Mouse (Mus musculus): ENCODE measurements at regions not wholly inside any gene's neighbourhood (a gene's known extent, or its start where the extent isn't known, plus 50 kb on each side); places are given as distances from the start of the nearest gene placed in this dataset.

GRCm38 (mm10) chr12:15294898-15295297, 521.8 kb downstream of the Trib2 start:
- Histone ChIP-seq H3K27ac (no peak overlapping the region), H3K4me3 (no peak overlapping the region)
- no peak for DNase-seq (ENCODE audit: extremely low spot score in 1 of 2, low spot score in 2 of 2)
- intact Hi-C loops (cut with DNase I) = no loop called here
- no peak for TF ChIP-seq CTCF (IDR thresholded peaks at IDR 0.05)

GRCm38 (mm10) chr12:15262165-15262564, 554.6 kb downstream of the Trib2 start:
- intact Hi-C loops (cut with DNase I) = no loop called here
- no peak overlapping the region for H3K27ac ChIP-seq
- no peak overlapping the region for H3K4me3 ChIP-seq
- TF ChIP-seq CTCF (IDR thresholded peaks at IDR 0.05) = no peak
- no peak for DNase-seq (ENCODE audit: extremely low spot score in 1 of 2, low spot score in 2 of 2)

GRCm38 (mm10) chr12:15261604-15262003, 555.1 kb downstream of the Trib2 start:
- intact Hi-C loops (cut with DNase I) = no loop called here
- Histone ChIP-seq H3K4me3 (no peak overlapping the region), H3K27ac (no peak overlapping the region)
- TF ChIP-seq CTCF (IDR thresholded peaks at IDR 0.05) = no peak
- no peak for DNase-seq (ENCODE audit: extremely low spot score in 1 of 2, low spot score in 2 of 2)

- intact Hi-C loops (cut with DNase I) = no loop called here
- no peak overlapping the region for H3K4me3 ChIP-seq
- DNase-seq (ENCODE audit: extremely low spot score in 1 of 2, low spot score in 2 of 2) = no peak
- H3K27ac ChIP-seq = no peak overlapping the region
- TF ChIP-seq CTCF (IDR thresholded peaks at IDR 0.05) = no peak
These were observed 555.8 kb downstream of the Trib2 start for GRCm38 (mm10) chr12:15260907-15261415.

GRCm38 (mm10) chr12:15244966-15245365, 571.8 kb downstream of the Trib2 start:
- TF ChIP-seq CTCF (IDR thresholded peaks at IDR 0.05) = no peak
- intact Hi-C loops (cut with DNase I) = no loop called here
- no peak for DNase-seq (ENCODE audit: extremely low spot score in 1 of 2, low spot score in 2 of 2)
- H3K27ac ChIP-seq = no peak overlapping the region
- H3K4me3 ChIP-seq = no peak overlapping the region

GRCm38 (mm10) chr12:15222497-15223170, 594.1 kb downstream of the Trib2 start:
- no peak for TF ChIP-seq CTCF (IDR thresholded peaks at IDR 0.05)
- no peak overlapping the region for H3K4me3 ChIP-seq
- no peak for DNase-seq (ENCODE audit: extremely low spot score in 1 of 2, low spot score in 2 of 2)
- intact Hi-C loops (cut with DNase I) = no loop called here
- H3K27ac ChIP-seq = no peak overlapping the region

GRCm38 (mm10) chr12:15218504-15218903, 598.2 kb downstream of the Trib2 start:
- TF ChIP-seq CTCF (IDR thresholded peaks at IDR 0.05) = no peak
- no peak for DNase-seq (ENCODE audit: extremely low spot score in 1 of 2, low spot score in 2 of 2)
- intact Hi-C loops (cut with DNase I) = no loop called here
- H3K4me3 ChIP-seq = no peak overlapping the region
- H3K27ac ChIP-seq = no peak overlapping the region

- intact Hi-C loops (cut with DNase I) = no loop called here
These were observed 600.5 kb downstream of the Trib2 start for GRCm38 (mm10) chr12:15216180-15216579.

GRCm38 (mm10) chr12:15174411-15175041, 642.2 kb downstream of the Trib2 start:
- intact Hi-C loops (cut with DNase I) = no loop called here
- Histone ChIP-seq H3K4me3 (no peak overlapping the region), H3K27ac (no peak overlapping the region)
- TF ChIP-seq CTCF (IDR thresholded peaks at IDR 0.05) = no peak
- no peak for DNase-seq (ENCODE audit: extremely low spot score in 1 of 2, low spot score in 2 of 2)

More at GRCm38 (mm10) chr12:15216180-15216579, 600.5 kb downstream of the Trib2 start:
- no peak overlapping the region for H3K27ac ChIP-seq
- no peak for TF ChIP-seq CTCF (IDR thresholded peaks at IDR 0.05)
- H3K4me3 ChIP-seq = no peak overlapping the region
- DNase-seq (ENCODE audit: extremely low spot score in 1 of 2, low spot score in 2 of 2) = no peak

GRCm38 (mm10) chr12:15162605-15163004, 654.1 kb downstream of the Trib2 start:
- intact Hi-C loops (cut with DNase I) = no loop called here

GRCm38 (mm10) chr12:15161864-15162263, 654.9 kb downstream of the Trib2 start:
- TF ChIP-seq CTCF (IDR thresholded peaks at IDR 0.05) = no peak
- intact Hi-C loops (cut with DNase I) = no loop called here
- Histone ChIP-seq H3K4me3 (no peak overlapping the region), H3K27ac (no peak overlapping the region)
- DNase-seq (ENCODE audit: extremely low spot score in 1 of 2, low spot score in 2 of 2) = no peak

More at GRCm38 (mm10) chr12:15162605-15163004, 654.1 kb downstream of the Trib2 start:
- no peak for TF ChIP-seq CTCF (IDR thresholded peaks at IDR 0.05)
- Histone ChIP-seq H3K27ac (no peak overlapping the region), H3K4me3 (no peak overlapping the region)
- DNase-seq (ENCODE audit: extremely low spot score in 1 of 2, low spot score in 2 of 2) = no peak

- no peak overlapping the region for H3K27ac ChIP-seq
- no peak for DNase-seq (ENCODE audit: extremely low spot score in 1 of 2, low spot score in 2 of 2)
- intact Hi-C loops (cut with DNase I) = no loop called here
- H3K4me3 ChIP-seq = no peak overlapping the region
- TF ChIP-seq CTCF (IDR thresholded peaks at IDR 0.05) = no peak
These were observed 656.2 kb downstream of the Trib2 start for GRCm38 (mm10) chr12:15160478-15160998.
